Mouse (Mus musculus): ENCODE measurements around the gene Gga3. TPM values are rescaled to one million over a fixed set of nuclear protein-coding genes. Genes with fewer than 3 reads are reported as not detected.

The Gga3 gene
- polyA plus RNA-seq, 1 experiment = 16.2 TPM

Other genes with a start within 250 kb of the Gga3 start
- gene Hid1, start 236.3 kb downstream of the Gga3 start, polyA plus RNA-seq (2012; rRNA removed) = 25.7 and 34.6 TPM in 2 replicates
- gene Cdr2l, start 222.1 kb downstream of the Gga3 start, polyA plus RNA-seq (2012; rRNA removed) = 4.0 and 4.2 TPM in 2 replicates
- gene Mrpl58, start 200.3 kb downstream of the Gga3 start, polyA plus RNA-seq (2012; rRNA removed) = 77.6 and 92.0 TPM in 2 replicates
- 177 and 188 TPM in 2 replicates for gene Atp5h, start 184.1 kb downstream of the Gga3 start, polyA plus RNA-seq (2012; rRNA removed)
- gene Kctd2, start 183.9 kb downstream of the Gga3 start, polyA plus RNA-seq (2012; rRNA removed) = 24.2 and 29.0 TPM in 2 replicates
- gene Trim80, start 163.5 kb downstream of the Gga3 start, polyA plus RNA-seq (2012; rRNA removed) = 0.86 and 1.9 TPM in 2 replicates
- gene Slc16a5, start 141.6 kb downstream of the Gga3 start, polyA plus RNA-seq (2012; rRNA removed) = 74.5 and 172 TPM in 2 replicates
- gene Armc7, start 128.4 kb downstream of the Gga3 start, polyA plus RNA-seq (2012; rRNA removed) = 8.0 and 9.7 TPM in 2 replicates
- 144 and 157 TPM in 2 replicates for gene Nt5c, start 112.2 kb downstream of the Gga3 start, polyA plus RNA-seq (2012; rRNA removed)
- gene Jpt1, start 89.7 kb downstream of the Gga3 start, polyA plus RNA-seq (2012; rRNA removed) = 503 and 505 TPM in 2 replicates
- gene Sumo2, start 67.8 kb downstream of the Gga3 start, polyA plus RNA-seq (2012; rRNA removed) = 45.3 and 50.3 TPM in 2 replicates
- 53.3 and 56.6 TPM in 2 replicates for gene Nup85, start 39.6 kb downstream of the Gga3 start, polyA plus RNA-seq (2012; rRNA removed)
- gene Mrps7, start 126 bp downstream of the Gga3 start, polyA plus RNA-seq (2012; rRNA removed) = 31.4 and 33.2 TPM in 2 replicates
- 112 and 114 TPM in 2 replicates for gene Mif4gd, start 8.9 kb upstream of the Gga3 start, polyA plus RNA-seq (2012; rRNA removed)
- gene Slc25a19, start 24.2 kb upstream of the Gga3 start, polyA plus RNA-seq (2012; rRNA removed) = 30.4 and 36.8 TPM in 2 replicates
- gene Grb2, start 104.5 kb upstream of the Gga3 start, polyA plus RNA-seq (2012; rRNA removed) = 38.7 and 43.6 TPM in 2 replicates
- 57.9 and 85.8 TPM in 2 replicates for gene Tmem94, start 161.4 kb upstream of the Gga3 start, polyA plus RNA-seq (2012; rRNA removed)
- 31.3 and 42.0 TPM in 2 replicates for gene Caskin2, start 209.6 kb upstream of the Gga3 start, polyA plus RNA-seq (2012; rRNA removed)
- 31.4 and 31.5 TPM in 2 replicates for gene Tsen54, start 210.7 kb upstream of the Gga3 start, polyA plus RNA-seq (2012; rRNA removed)
- 191 and 194 TPM in 2 replicates for gene Llgl2, start 220.0 kb upstream of the Gga3 start, polyA plus RNA-seq (2012; rRNA removed)

Measured in large intestine, adult 2 months (tissue).